Mouse (Mus musculus): ENCODE data around the gene Tex264. TPM values are rescaled to one million over a fixed set of nuclear protein-coding genes. Genes with fewer than 3 reads are reported as not detected.

The Tex264 gene
- total RNA-seq, 1 experiment: 65.9 TPM

DNA sequence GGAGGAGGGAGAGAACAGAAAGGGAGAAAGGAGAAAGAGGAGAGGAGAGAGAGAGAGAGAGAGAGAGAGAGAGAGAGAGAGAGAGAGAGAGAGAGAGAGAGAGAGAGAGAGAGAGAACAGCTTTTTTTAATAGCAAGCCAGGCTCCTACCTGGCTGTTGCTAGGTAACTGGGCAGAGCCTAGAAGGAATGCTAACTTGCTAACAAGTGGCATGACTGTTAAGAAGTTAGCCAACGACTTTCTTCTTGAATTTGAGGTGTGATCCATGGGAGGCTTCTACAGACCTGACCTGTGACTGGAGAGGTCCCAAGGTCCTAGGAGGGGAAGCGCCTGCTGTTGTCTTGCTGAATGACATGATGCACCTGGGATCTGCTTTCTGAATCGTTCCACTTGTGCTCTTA is 71.1 kb downstream of the Tex264 start:
- Histone ChIP-seq H3K4me1 (ENCODE audit: control insufficient read depth in 2 of 2, insufficient read depth in 2 of 2, low read length in 2 of 2, poor library complexity in 1 of 2) (no peaks in the 10 kb centered on the region), H3K4me3 (ENCODE audit: insufficient read depth in 1 of 2, low read depth in 1 of 2, low read length in 2 of 2, poor library complexity in 1 of 2, severe bottlenecking in 1 of 2) (no peak overlapping the region), H3K9ac (ENCODE audit: insufficient read depth, low read depth, low read length, poor library complexity, severe bottlenecking) (no peak overlapping the region), H3K27ac (ENCODE audit: insufficient read depth, low read depth, low read length, poor library complexity, severe bottlenecking) (no peak overlapping the region), H3K36me3 (ENCODE audit: control insufficient read depth, insufficient read depth, low read length, poor library complexity, severe bottlenecking) (no peaks in the 10 kb centered on the region), H3K9me3 (ENCODE audit: control insufficient read depth, insufficient read depth, low read depth, low read length) (no peaks in the 10 kb centered on the region)
- no peak for DNase-seq (ENCODE audit: low read depth, low spot score)
- TF ChIP-seq ZNF384 (IDR thresholded peaks at IDR 0.05; ENCODE audit: low read depth, low read length) (no peak), MAFK (IDR thresholded peaks at IDR 0.05; ENCODE audit: insufficient read depth, low read depth, low read length) (no peak), ZC3H11A (IDR thresholded peaks at IDR 0.05; ENCODE audit: borderline replicate concordance, low read depth, low read length) (no peak), CHD2 (IDR thresholded peaks at IDR 0.05; ENCODE audit: low read depth, low read length) (no peak), HCFC1 (IDR thresholded peaks at IDR 0.05; ENCODE audit: borderline replicate concordance, insufficient read depth, low read length) (no peak)
- in situ Hi-C loops (cut with MboI; ENCODE audit: low sequenced_read_pairs in 2 of 2, unreplicated experiment in 2 of 2): no loop called here

DNA sequence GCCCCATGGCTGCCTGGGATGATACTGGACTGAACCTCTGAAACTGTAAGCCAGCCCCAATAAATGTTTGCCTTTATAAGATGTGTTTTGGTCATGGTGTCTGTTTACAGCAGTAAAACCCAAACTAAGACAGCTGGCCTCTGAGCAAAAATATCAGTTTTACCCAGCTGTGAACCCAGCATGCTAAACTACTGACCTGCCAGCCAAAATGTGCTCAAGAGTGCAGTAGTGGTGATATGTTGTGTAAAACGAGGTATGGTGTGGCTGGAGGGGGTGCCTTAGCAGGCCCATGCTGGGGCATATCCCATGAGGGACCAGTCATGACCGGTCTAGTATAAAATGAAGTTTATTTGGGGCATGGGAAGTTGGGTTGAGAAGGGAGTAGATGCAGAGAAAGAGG is 71.8 kb downstream of the Tex264 start:
- Histone ChIP-seq H3K9me3 (ENCODE audit: control insufficient read depth, insufficient read depth, low read depth, low read length) (no peaks in the 10 kb centered on the region), H3K36me3 (ENCODE audit: control insufficient read depth, insufficient read depth, low read length, poor library complexity, severe bottlenecking) (no peaks in the 10 kb centered on the region), H3K9ac (ENCODE audit: insufficient read depth, low read depth, low read length, poor library complexity, severe bottlenecking) (no peak overlapping the region), H3K4me1 (ENCODE audit: control insufficient read depth in 2 of 2, insufficient read depth in 2 of 2, low read length in 2 of 2, poor library complexity in 1 of 2) (no peaks in the 10 kb centered on the region), H3K4me3 (ENCODE audit: insufficient read depth in 1 of 2, low read depth in 1 of 2, low read length in 2 of 2, poor library complexity in 1 of 2, severe bottlenecking in 1 of 2) (no peak overlapping the region), H3K27ac (ENCODE audit: insufficient read depth, low read depth, low read length, poor library complexity, severe bottlenecking) (no peak overlapping the region)
- no peak for DNase-seq (ENCODE audit: low read depth, low spot score)
- in situ Hi-C loops (cut with MboI; ENCODE audit: low sequenced_read_pairs in 2 of 2, unreplicated experiment in 2 of 2): no loop called here
- TF ChIP-seq ZNF384 (IDR thresholded peaks at IDR 0.05; ENCODE audit: low read depth, low read length): no peak
- no peak for TF ChIP-seq CHD2 (IDR thresholded peaks at IDR 0.05; ENCODE audit: low read depth, low read length)
- no peak for TF ChIP-seq ZC3H11A (IDR thresholded peaks at IDR 0.05; ENCODE audit: borderline replicate concordance, low read depth, low read length)
- no peak for TF ChIP-seq HCFC1 (IDR thresholded peaks at IDR 0.05; ENCODE audit: borderline replicate concordance, insufficient read depth, low read length)
- TF ChIP-seq MAFK (IDR thresholded peaks at IDR 0.05; ENCODE audit: insufficient read depth, low read depth, low read length): no peak

DNA sequence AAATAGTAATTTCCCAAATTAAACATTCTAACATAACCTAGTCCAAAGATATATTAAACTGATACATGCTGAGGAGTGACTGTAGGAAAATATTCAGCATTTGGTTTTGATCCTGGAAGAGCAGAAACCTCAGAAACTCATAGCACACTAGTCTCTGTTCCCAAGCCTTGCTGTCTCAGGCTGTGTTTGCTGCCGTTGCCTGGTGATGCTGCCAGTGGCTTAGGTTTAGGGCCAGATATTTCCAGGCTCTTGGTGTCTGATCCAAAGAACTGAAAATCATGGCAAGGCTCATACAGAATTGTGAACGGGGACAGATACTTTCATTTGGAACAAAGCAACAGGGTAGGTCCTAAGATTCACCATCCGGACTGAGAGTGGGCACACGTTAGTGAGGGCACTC is 75.0 kb downstream of the Tex264 start:
- no peak for DNase-seq (ENCODE audit: low read depth, low spot score)
- Histone ChIP-seq H3K4me1 (ENCODE audit: control insufficient read depth in 2 of 2, insufficient read depth in 2 of 2, low read length in 2 of 2, poor library complexity in 1 of 2) (no peaks in the 10 kb centered on the region), H3K9ac (ENCODE audit: insufficient read depth, low read depth, low read length, poor library complexity, severe bottlenecking) (no peak overlapping the region), H3K36me3 (ENCODE audit: control insufficient read depth, insufficient read depth, low read length, poor library complexity, severe bottlenecking) (no peaks in the 10 kb centered on the region), H3K27ac (ENCODE audit: insufficient read depth, low read depth, low read length, poor library complexity, severe bottlenecking) (no peak overlapping the region), H3K4me3 (ENCODE audit: insufficient read depth in 1 of 2, low read depth in 1 of 2, low read length in 2 of 2, poor library complexity in 1 of 2, severe bottlenecking in 1 of 2) (no peak overlapping the region), H3K9me3 (ENCODE audit: control insufficient read depth, insufficient read depth, low read depth, low read length) (no peaks in the 10 kb centered on the region)
- in situ Hi-C loops (cut with MboI; ENCODE audit: low sequenced_read_pairs in 2 of 2, unreplicated experiment in 2 of 2): no loop called here
- TF ChIP-seq ZNF384 (IDR thresholded peaks at IDR 0.05; ENCODE audit: low read depth, low read length) (no peak), MAFK (IDR thresholded peaks at IDR 0.05; ENCODE audit: insufficient read depth, low read depth, low read length) (no peak), CHD2 (IDR thresholded peaks at IDR 0.05; ENCODE audit: low read depth, low read length) (no peak)

Other genes with a start within 250 kb of the Tex264 start
- 28.8 and 40.3 TPM in 2 replicates for gene Acy1, start 247.6 kb downstream of the Tex264 start, total RNA-seq (2012; rRNA removed)
- 1.9 and 4.2 TPM in 2 replicates for gene Abhd14b, start 238.5 kb downstream of the Tex264 start, total RNA-seq (2012; rRNA removed)
- 23.0 and 55.6 TPM in 2 replicates for gene Abhd14a, start 238.2 kb downstream of the Tex264 start, total RNA-seq (2012; rRNA removed)
- gene Pcbp4, start 232.6 kb downstream of the Tex264 start, total RNA-seq (2012; rRNA removed): 140 and 176 TPM in 2 replicates
- gene Gpr62, start 220.0 kb downstream of the Tex264 start, total RNA-seq (2012; rRNA removed): 0.22 and 0.58 TPM in 2 replicates
- gene Rrp9, start 210.0 kb downstream of the Tex264 start, total RNA-seq (2012; rRNA removed): 187 and 223 TPM in 2 replicates
- 2.2 and 6.0 TPM in 2 replicates for gene Parp3, start 209.0 kb downstream of the Tex264 start, total RNA-seq (2012; rRNA removed)
- 1.7 TPM in 1 of 2 replicates, not detected in the other for gene Iqcf1, start 186.0 kb downstream of the Tex264 start, total RNA-seq (2012; rRNA removed)
- gene Iqcf5, start 171.4 kb downstream of the Tex264 start, total RNA-seq (2012; rRNA removed): 0.89 TPM in 1 of 2 replicates, not detected in the other
- not detected in 2 replicates for gene Iqcf3, start 124.3 kb downstream of the Tex264 start, total RNA-seq (2012; rRNA removed)
- not detected in 2 replicates for gene Iqcf4, start 114.9 kb downstream of the Tex264 start, total RNA-seq (2012; rRNA removed)
- 0.53 TPM in 1 of 2 replicates, not detected in the other for gene Iqcf6, start 59.3 kb downstream of the Tex264 start, total RNA-seq (2012; rRNA removed)
- 0.95 and 1.7 TPM in 2 replicates for gene Grm2, start 29.8 kb downstream of the Tex264 start, total RNA-seq (2012; rRNA removed)
- 20.5 and 21.4 TPM in 2 replicates for gene Rad54l2, start 103.3 kb upstream of the Tex264 start, total RNA-seq (2012; rRNA removed)
- gene Dcaf1, start 135.9 kb upstream of the Tex264 start, total RNA-seq (2012; rRNA removed): 50.7 and 52.9 TPM in 2 replicates
- 38.6 and 42.3 TPM in 2 replicates for gene Rbm15b, start 201.5 kb upstream of the Tex264 start, total RNA-seq (2012; rRNA removed)
- 510 and 517 TPM in 2 replicates for gene Manf, start 206.1 kb upstream of the Tex264 start, total RNA-seq (2012; rRNA removed)

Measured in ES-E14 (cell line).